Mouse (Mus musculus) olfactory bulb, adult 2 months (tissue): ENCODE results near the gene Gm2115. TPM values are rescaled to one million over a fixed set of nuclear protein-coding genes. Genes with fewer than 3 reads are reported as not detected.

Experiments used
- H3K27ac ChIP-seq: fragments of 200-500 bp; 2 replicates; pipeline ENCODE4 v1.5.1; 2012; ENCODE audit warnings: low read depth, low read length; ENCODE audit not compliant: insufficient read depth
- H3K4me1 ChIP-seq: fragments of 200-500 bp; 2 replicates; pipeline ENCODE4 v1.6.1; 2012; ENCODE audit warnings: low read length; ENCODE audit not compliant: control insufficient read depth, insufficient read depth
- H3K4me3 ChIP-seq: fragments of 200-500 bp; 2 replicates; pipeline ENCODE4 v1.5.1; 2012; ENCODE audit warnings: mild to moderate bottlenecking, low read depth, low read length, moderate library complexity; ENCODE audit not compliant: insufficient read depth
- CTCF ChIP-seq: fragments of 200-500 bp; IDR thresholded peaks from 2 replicates; pipeline ENCODE4 v1.5.1; 2012; ENCODE audit warnings: low read depth, mild to moderate bottlenecking, low read length, moderate library complexity; ENCODE audit not compliant: insufficient read depth
- POLR2A ChIP-seq: fragments of 200-500 bp; IDR thresholded peaks from 2 replicates; pipeline ENCODE4 v1.6.1; 2012; ENCODE audit warnings: mild to moderate bottlenecking, low read depth, low read length, moderate library complexity; ENCODE audit not compliant: insufficient read depth
- WGBS: fragments of 180-500 bp; shearing (Covaris S2); methylation state at CpG from one replicate; pipeline ENCODE4 v1.1.7; 2018; 5-methylcytosine and 5-hydroxymethylcytosine counted together
- polyA plus RNA-seq: library from polyadenylated mRNA; stranded (reverse); fragments of >200 nt; gene quantifications from 2 replicates; pipeline ENCODE4 v1.2.4, GENCODE M21; 2012; ENCODE audit warnings: low replicate concordance; ENCODE audit not compliant: missing spikeins, insufficient read depth, insufficient read length

Gm2115 gene
- polyA plus RNA-seq: not detected in 2 replicates

- 2% methylated on average over 52 of the region's 52 CpGs for WGBS
- Histone ChIP-seq H3K4me3 (peak within 1 kb of the TSS; percentile 41), H3K27ac (no peak within 1 kb of the TSS), H3K4me1 (peaks cover 5% of the 10 kb centered on the region; the same call in 1 of the 2 replicates)
- TF ChIP-seq POLR2A: peak; percentile 23; the same call in 1 of the 2 replicates
- TF ChIP-seq CTCF: no peak
These were observed at the start of gene Gm2115 for GRCm38 (mm10) chr7:84528796-84529533. TSS of gene Gm2115 (plus strand) at chr7:84528954.

- no peak overlapping the region for H3K27ac ChIP-seq
- TF ChIP-seq POLR2A: no peak
- no peak for TF ChIP-seq CTCF
- WGBS: 80% methylated on average over 3 of the region's 3 CpGs
- no peaks in the 10 kb centered on the region for H3K4me1 ChIP-seq
- H3K4me3 ChIP-seq: no peak overlapping the region
These were observed 45.0 kb upstream of the Gm2115 start for GRCm38 (mm10) chr7:84483447-84484407.

- H3K27ac ChIP-seq: no peak overlapping the region
- TF ChIP-seq CTCF (no peak), POLR2A (no peak)
- H3K4me3 ChIP-seq: no peak overlapping the region
- 86% methylated on average over 2 of the region's 2 CpGs for WGBS
- no peaks in the 10 kb centered on the region for H3K4me1 ChIP-seq
These were observed 42.3 kb upstream of the Gm2115 start for GRCm38 (mm10) chr7:84486485-84486884.

- no peak overlapping the region for H3K27ac ChIP-seq
- TF ChIP-seq POLR2A (no peak), CTCF (no peak)
- no peak overlapping the region for H3K4me3 ChIP-seq
- H3K4me1 ChIP-seq: no peaks in the 10 kb centered on the region
- 95% methylated on average over 1 of the region's 1 CpGs for whole genome bisulfite sequencing
These were observed 25.6 kb upstream of the Gm2115 start for GRCm38 (mm10) chr7:84503163-84503562.

- Histone ChIP-seq H3K4me3 (no peak overlapping the region), H3K4me1 (peaks cover 3% of the 10 kb centered on the region), H3K27ac (no peak overlapping the region)
- TF ChIP-seq CTCF: no peak
- TF ChIP-seq POLR2A: no peak
These were observed 10.1 kb upstream of the Gm2115 start for GRCm38 (mm10) chr7:84518533-84519198.

- H3K27ac ChIP-seq: no peak overlapping the region
- H3K4me3 ChIP-seq: no peak overlapping the region
- TF ChIP-seq POLR2A (no peak), CTCF (no peak)
- 97% methylated on average over 1 of the region's 1 CpGs for WGBS
- H3K4me1 ChIP-seq: peaks cover 3% of the 10 kb centered on the region
These were observed 7.4 kb upstream of the Gm2115 start for GRCm38 (mm10) chr7:84521329-84521728.

- Histone ChIP-seq H3K27ac (no peak overlapping the region), H3K4me1 (peaks cover 3% of the 10 kb centered on the region), H3K4me3 (no peak overlapping the region)
- TF ChIP-seq CTCF (no peak), POLR2A (no peak)
- 28% methylated on average over 1 of the region's 1 CpGs for WGBS
These were observed 6.3 kb upstream of the Gm2115 start for GRCm38 (mm10) chr7:84522426-84522825.

- H3K27ac ChIP-seq: no peak overlapping the region
- TF ChIP-seq POLR2A (no peak), CTCF (no peak)
- WGBS: 68% methylated on average over 1 of the region's 1 CpGs
- H3K4me1 ChIP-seq: peaks cover 8% of the 10 kb centered on the region
- no peak overlapping the region for H3K4me3 ChIP-seq
These were observed 2.6 kb upstream of the Gm2115 start for GRCm38 (mm10) chr7:84526171-84526570.
